Mouse (Mus musculus) heart, adult 2 months (tissue): ENCODE measurements around the gene Tesmin. TPM values are rescaled to one million over a fixed set of nuclear protein-coding genes. Genes with fewer than 3 reads are reported as not detected.

Source experiments
- DNase-seq, 2 experiments: peaks; one replicate each; pipeline ENCODE4 v3.0.0; 2021
- H3K27ac ChIP-seq: fragments of 200-600 bp; 2 replicates; pipeline ENCODE4 v1.8.1; 2022
- H3K27me3 ChIP-seq: fragments of 200-500 bp; 2 replicates; pipeline ENCODE4 v1.6.1; 2012; ENCODE audit warnings: mild to moderate bottlenecking, low read length, inconsistent platforms, mixed read lengths; ENCODE audit not compliant: control insufficient read depth, insufficient read depth
- H3K36me3 ChIP-seq: fragments of 200-500 bp; 2 replicates; pipeline ENCODE4 v1.6.1; 2012; ENCODE audit warnings: low read length, inconsistent platforms; ENCODE audit not compliant: control insufficient read depth, insufficient read depth
- H3K4me1 ChIP-seq: fragments of 200-500 bp; 2 replicates; pipeline ENCODE4 v1.6.1; 2011; ENCODE audit warnings: low read length; ENCODE audit not compliant: control insufficient read depth, insufficient read depth
- H3K4me3 ChIP-seq: fragments of 200-600 bp; 2 replicates; pipeline ENCODE4 v1.8.1; 2022
- H3K79me2 ChIP-seq: fragments of 200-500 bp; replicated peaks from 2 replicates; pipeline ENCODE4 v1.6.1; 2012; ENCODE audit warnings: mild to moderate bottlenecking, inconsistent platforms, low read length, moderate library complexity, mixed read lengths; ENCODE audit not compliant: control insufficient read depth, insufficient read depth
- H3K9ac ChIP-seq: fragments of 200-500 bp; 2 replicates; pipeline ENCODE4 v1.6.1; 2012; ENCODE audit warnings: low read depth, mild to moderate bottlenecking, control low read depth, inconsistent platforms, low read length, mixed read lengths
- CTCF ChIP-seq: fragments of 200-600 bp; IDR thresholded peaks from 2 replicates; pipeline ENCODE4 v1.8.1; 2022; ENCODE audit warnings: antibody characterized with exemption, mild to moderate bottlenecking, moderate library complexity
- EP300 ChIP-seq: fragments of 200-500 bp; IDR thresholded peaks from 2 replicates; pipeline ENCODE4 v1.6.1; 2011; ENCODE audit warnings: low read depth, low read length, control low read depth; ENCODE audit not compliant: insufficient read depth
- POLR2A ChIP-seq: fragments of 200-500 bp; IDR thresholded peaks from 2 replicates; pipeline ENCODE4 v1.6.1; 2011; ENCODE audit warnings: mild to moderate bottlenecking, low read depth, low read length, control low read depth; ENCODE audit not compliant: insufficient read depth
- WGBS: fragments of 180-500 bp; shearing (Covaris S2); methylation state at CpG from one replicate; pipeline ENCODE4 v1.1.7; 2018; 5-methylcytosine and 5-hydroxymethylcytosine counted together
- intact Hi-C: fragments of 180-260 bp; cut with DNase I; formaldehyde crosslinking; loops from one replicate; pipeline ENCODE4 v1.15.1; 2025
- polyA plus RNA-seq: library from polyadenylated mRNA; depleted of rRNA; stranded (reverse); fragments of >200 nt; gene quantifications from 2 replicates; pipeline ENCODE4 v1.2.3, GENCODE M21; 2012
- total RNA-seq, 2 experiments: library from RNA; stranded (reverse); gene quantifications; 2 replicates each; pipeline ENCODE4 v1.2.3; 2021

The Tesmin gene
- total and polyA plus RNA-seq, 3 experiments = 1.8 to 2.6 (median 2.5) TPM

GRCm38 (mm10) chr19:3431066-3431465, 42.4 kb downstream of the Tesmin start:
- WGBS = 76% methylated on average over 7 of the region's 7 CpGs

GRCm38 (mm10) chr19:3431969-3432368, 43.3 kb downstream of the Tesmin start:
- Histone ChIP-seq H3K36me3 (no peaks in the 10 kb centered on the region), H3K27ac (no peak overlapping the region), H3K9ac (no peak overlapping the region), H3K27me3 (no peaks in the 10 kb centered on the region), H3K4me1 (no peaks in the 10 kb centered on the region), H3K79me2 (no peaks in the 10 kb centered on the region), H3K4me3 (no peak overlapping the region)
- no peak for DNase-seq
- TF ChIP-seq POLR2A = no peak
- TF ChIP-seq EP300 = no peak
- TF ChIP-seq CTCF = no peak
- intact Hi-C loops = no loop called here
- 57% methylated on average over 2 of the region's 2 CpGs for WGBS

More at GRCm38 (mm10) chr19:3431066-3431465, 42.4 kb downstream of the Tesmin start:
- H3K4me3 ChIP-seq = no peak overlapping the region
- no peaks in the 10 kb centered on the region for H3K4me1 ChIP-seq
- H3K79me2 ChIP-seq = no peaks in the 10 kb centered on the region
- intact Hi-C loops = no loop called here
- H3K27me3 ChIP-seq = no peaks in the 10 kb centered on the region
- H3K27ac ChIP-seq = no peak overlapping the region
- no peak for TF ChIP-seq EP300
- TF ChIP-seq POLR2A = no peak
- TF ChIP-seq CTCF = no peak
- no peaks in the 10 kb centered on the region for H3K36me3 ChIP-seq
- no peak for DNase-seq
- no peak overlapping the region for H3K9ac ChIP-seq

- no peak overlapping the region for H3K27ac ChIP-seq
- H3K36me3 ChIP-seq = no peaks in the 10 kb centered on the region
- TF ChIP-seq CTCF (no peak), EP300 (no peak), POLR2A (no peak)
- H3K79me2 ChIP-seq = no peaks in the 10 kb centered on the region
- DNase-seq = no peak
- H3K4me3 ChIP-seq = no peak overlapping the region
- no peaks in the 10 kb centered on the region for H3K4me1 ChIP-seq
- no peaks in the 10 kb centered on the region for H3K27me3 ChIP-seq
- intact Hi-C loops = no loop called here
- no peak overlapping the region for H3K9ac ChIP-seq
- WGBS = 52% methylated on average over 4 of the region's 4 CpGs
Observed at GRCm38 (mm10) chr19:3434124-3434523, 45.5 kb downstream of the Tesmin start.

GRCm38 (mm10) chr19:3434641-3435040, 46.0 kb downstream of the Tesmin start:
- WGBS = 68% methylated on average over 4 of the region's 4 CpGs
- intact Hi-C loops = loop anchor here (5.0 kb wide), 1 partner anchor 142 kb away; no protein-coding TSS in a partner anchor
- no peak for DNase-seq
- Histone ChIP-seq H3K27ac (no peak overlapping the region), H3K36me3 (no peaks in the 10 kb centered on the region), H3K9ac (no peak overlapping the region), H3K4me1 (no peaks in the 10 kb centered on the region), H3K27me3 (no peaks in the 10 kb centered on the region), H3K4me3 (no peak overlapping the region), H3K79me2 (no peaks in the 10 kb centered on the region)
- no peak for TF ChIP-seq EP300
- TF ChIP-seq CTCF = no peak
- TF ChIP-seq POLR2A = no peak

GRCm38 (mm10) chr19:3435824-3436223, 47.2 kb downstream of the Tesmin start:
- H3K9ac ChIP-seq = no peak overlapping the region
- H3K4me3 ChIP-seq = no peak overlapping the region
- H3K27me3 ChIP-seq = no peaks in the 10 kb centered on the region
- intact Hi-C loops = loop anchor here (5.0 kb wide), 1 partner anchor 144 kb away; no protein-coding TSS in a partner anchor
- 65% methylated on average over 3 of the region's 3 CpGs for WGBS
- no peaks in the 10 kb centered on the region for H3K4me1 ChIP-seq
- no peaks in the 10 kb centered on the region for H3K36me3 ChIP-seq
- DNase-seq = no peak
- no peaks in the 10 kb centered on the region for H3K79me2 ChIP-seq
- H3K27ac ChIP-seq = no peak overlapping the region
- TF ChIP-seq CTCF (no peak), EP300 (no peak)

- intact Hi-C loops = loop anchor here (5.0 kb wide), 1 partner anchor 145 kb away; no protein-coding TSS in a partner anchor
- no peaks in the 10 kb centered on the region for H3K27me3 ChIP-seq
- no peak for DNase-seq
- H3K27ac ChIP-seq = no peak overlapping the region
- WGBS = 48% methylated on average over 9 of the region's 9 CpGs
- H3K36me3 ChIP-seq = no peaks in the 10 kb centered on the region
- TF ChIP-seq POLR2A = no peak
- TF ChIP-seq EP300 = no peak
- TF ChIP-seq CTCF = peak; percentile 63
- H3K9ac ChIP-seq = no peak overlapping the region
- H3K4me1 ChIP-seq = no peaks in the 10 kb centered on the region
- no peaks in the 10 kb centered on the region for H3K79me2 ChIP-seq
- no peak overlapping the region for H3K4me3 ChIP-seq
Observed at GRCm38 (mm10) chr19:3436840-3437239, 48.2 kb downstream of the Tesmin start.
